Mouse (Mus musculus): ENCODE measurements around the gene Gm13697. TPM values are rescaled to one million over a fixed set of nuclear protein-coding genes. Genes with fewer than 3 reads are reported as not detected.
A peak's percentile ranks its signal among the peaks of the same experiment; 100 is the strongest.
"Not testable (repeated sequence)": the region's sequence is repeated elsewhere in the genome, so short reads cannot be mapped to it uniquely, and the experiment has no call there.

Gm13697 gene
- polyA plus RNA-seq (2012; rRNA removed): 0.03 TPM in 1 of 2 replicates, not detected in the other
- not detected in 2 replicates for polyA plus RNA-seq (2014; fragmentation: Nextera tagmentation; extraction: Ambion mirVana)

DNA sequence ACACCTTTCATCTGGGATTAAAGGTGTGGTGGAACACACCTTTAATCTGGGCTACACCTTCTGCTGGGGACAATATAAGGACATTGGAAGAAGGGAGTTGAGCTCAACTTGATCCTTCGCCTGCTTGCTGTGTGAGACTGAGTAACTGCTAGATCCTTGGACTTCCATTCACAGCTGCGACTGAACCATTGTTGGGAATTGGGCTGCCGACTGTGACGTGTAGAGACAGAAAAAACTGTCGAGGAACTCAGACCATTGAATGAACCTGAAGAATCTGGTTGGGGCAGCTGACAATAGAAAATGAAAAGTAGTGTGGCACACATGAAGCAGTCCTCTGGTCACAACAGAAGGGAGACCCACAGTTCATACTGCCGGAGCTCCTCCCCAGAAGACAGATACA lies at the start of gene Gm13697:
Gene Gm13697 (plus strand): TSS at position 301 of the 400 bp plus-strand sequence.
- no CpG with 5 or more reads among the region's 6 CpGs for WGBS

DNA sequence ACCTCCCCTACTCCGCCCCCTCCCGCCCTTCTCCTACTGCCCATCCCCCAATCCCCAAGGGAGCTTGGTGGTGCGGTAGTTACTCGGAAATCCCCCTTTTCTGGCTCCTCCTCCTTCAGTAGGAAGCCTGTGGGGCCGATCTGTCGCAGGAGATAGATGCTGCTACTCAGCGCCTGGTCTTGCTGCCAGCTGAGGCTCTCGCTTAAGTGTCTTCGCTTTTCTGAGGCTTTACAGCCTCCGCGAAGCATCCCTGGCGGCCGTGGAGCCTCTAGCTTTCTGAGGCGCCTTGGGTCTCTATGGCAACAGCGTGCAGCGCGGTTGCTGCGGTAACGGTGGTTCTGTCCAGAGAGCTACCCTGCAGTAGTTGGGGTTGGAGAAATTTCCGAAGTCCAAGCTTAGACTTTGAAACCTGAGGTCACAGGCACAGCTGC lies 43.6 kb upstream of the Gm13697 start, which contains the start of gene Zswim2:
Gene Zswim2 (minus strand): TSS at position 298 of the 431 bp plus-strand sequence.
- ATAC-seq (ENCODE audit: low FRiP score, low read depth) (peak; percentile 60), DNase-seq (ENCODE audit: low spot score) (peak; percentile 57)
- no peaks in the 10 kb centered on the region for H3K9me3 ChIP-seq (ENCODE audit: control insufficient read depth, low read length)
- peak within 1 kb of the TSS; percentile 44 for H3K4me2 ChIP-seq (replicated peaks; ENCODE audit: low read depth, low read length, severe bottlenecking)
- H3K27me3 ChIP-seq (ENCODE audit: control insufficient read depth, insufficient read depth, low read length): no peaks in the 10 kb centered on the region
- no peak within 1 kb of the TSS for H3K9ac ChIP-seq (ENCODE audit: low read depth, low read length, severe bottlenecking)
- under 1% methylated on average over 20 of the region's 20 CpGs for WGBS
- no peak within 1 kb of the TSS for H3K27ac ChIP-seq (replicated peaks; ENCODE audit: low read depth, low read length)
- H3K36me3 ChIP-seq (ENCODE audit: control insufficient read depth, insufficient read depth, low read length): no peaks in the 10 kb centered on the region
- no peak for TF ChIP-seq POLR2A (IDR thresholded peaks at IDR 0.05; ENCODE audit: borderline replicate concordance, extremely low read depth, insufficient read depth, insufficient read length)
- peaks cover 5% of the 10 kb centered on the region for H3K4me1 ChIP-seq (ENCODE audit: control insufficient read depth, insufficient read depth, low read length)
- H3K4me3 ChIP-seq (replicated peaks; ENCODE audit: low read length): peak within 1 kb of the TSS; percentile 16

More for the DNA sequence above, at the start of gene Gm13697:
- not testable (repeated sequence) for H3K9me3 ChIP-seq (ENCODE audit: control insufficient read depth, low read length); H3K27ac ChIP-seq (replicated peaks; ENCODE audit: low read depth, low read length); H3K27me3 ChIP-seq (ENCODE audit: control insufficient read depth, insufficient read depth, low read length); H3K9ac ChIP-seq (ENCODE audit: low read depth, low read length, severe bottlenecking); H3K4me1 ChIP-seq (ENCODE audit: control insufficient read depth, insufficient read depth, low read length); H3K36me3 ChIP-seq (ENCODE audit: control insufficient read depth, insufficient read depth, low read length); DNase-seq (ENCODE audit: low spot score); ATAC-seq (ENCODE audit: low FRiP score, low read depth); H3K4me2 ChIP-seq (replicated peaks; ENCODE audit: low read depth, low read length, severe bottlenecking); H3K4me3 ChIP-seq (replicated peaks; ENCODE audit: low read length)

DNA sequence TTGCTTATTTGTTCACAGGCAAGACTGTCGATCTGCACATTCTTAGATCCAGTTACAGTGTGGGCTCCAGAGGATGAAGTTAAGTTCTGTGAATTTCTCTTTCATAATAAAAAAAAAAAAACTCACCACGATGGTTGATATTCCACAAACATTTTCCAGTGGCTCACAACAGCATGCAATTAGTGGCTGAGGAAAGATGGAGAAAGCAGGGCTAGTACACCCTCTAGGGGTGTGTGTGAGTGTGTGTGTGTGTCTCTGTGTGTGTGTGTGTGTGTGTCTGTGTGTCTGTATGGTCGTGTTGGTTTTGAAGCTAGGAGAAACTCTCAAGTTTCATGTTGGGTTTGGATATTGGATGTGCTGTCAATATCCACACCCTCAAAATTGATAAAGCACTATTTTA lies 43.2 kb upstream of the Gm13697 start:
- TF ChIP-seq POLR2A (IDR thresholded peaks at IDR 0.05; ENCODE audit: borderline replicate concordance, extremely low read depth, insufficient read depth, insufficient read length): no peak
- 48% methylated on average over 3 of the region's 3 CpGs for WGBS
- Histone ChIP-seq H3K4me1 (ENCODE audit: control insufficient read depth, insufficient read depth, low read length) (peaks cover 5% of the 10 kb centered on the region), H3K9me3 (ENCODE audit: control insufficient read depth, low read length) (no peaks in the 10 kb centered on the region), H3K4me2 (replicated peaks; ENCODE audit: low read depth, low read length, severe bottlenecking) (peak overlapping the region; percentile 44), H3K4me3 (replicated peaks; ENCODE audit: low read length) (peak overlapping the region; percentile 16; the same call in 1 of the 2 replicates), H3K9ac (ENCODE audit: low read depth, low read length, severe bottlenecking) (no peak overlapping the region), H3K27me3 (ENCODE audit: control insufficient read depth, insufficient read depth, low read length) (no peaks in the 10 kb centered on the region), H3K36me3 (ENCODE audit: control insufficient read depth, insufficient read depth, low read length) (no peaks in the 10 kb centered on the region), H3K27ac (replicated peaks; ENCODE audit: low read depth, low read length) (no peak overlapping the region)
- no peak for DNase-seq (ENCODE audit: low spot score)
- no peak for ATAC-seq (ENCODE audit: low FRiP score, low read depth)

DNA sequence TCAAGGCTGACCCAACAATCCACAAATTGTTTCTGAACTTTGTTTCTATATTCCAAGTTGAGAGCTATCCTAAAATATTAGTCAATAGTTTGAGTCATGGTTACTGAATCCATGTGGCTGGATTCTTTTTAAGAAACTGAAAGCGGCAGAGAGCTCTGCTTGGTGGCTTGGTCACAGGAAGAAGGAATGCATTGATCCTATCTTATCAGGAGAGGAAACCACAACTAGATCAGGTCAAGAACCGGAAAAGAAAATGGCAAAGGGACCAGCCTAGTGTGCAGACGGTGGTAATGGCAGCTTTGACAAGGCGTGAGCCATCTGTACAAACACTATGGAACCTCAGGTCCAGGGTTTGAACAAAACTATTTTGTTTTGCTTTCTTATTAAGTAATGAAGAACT lies 42.8 kb upstream of the Gm13697 start:
- WGBS: 80% methylated on average over 4 of the region's 4 CpGs
- DNase-seq (ENCODE audit: low spot score): no peak

DNA sequence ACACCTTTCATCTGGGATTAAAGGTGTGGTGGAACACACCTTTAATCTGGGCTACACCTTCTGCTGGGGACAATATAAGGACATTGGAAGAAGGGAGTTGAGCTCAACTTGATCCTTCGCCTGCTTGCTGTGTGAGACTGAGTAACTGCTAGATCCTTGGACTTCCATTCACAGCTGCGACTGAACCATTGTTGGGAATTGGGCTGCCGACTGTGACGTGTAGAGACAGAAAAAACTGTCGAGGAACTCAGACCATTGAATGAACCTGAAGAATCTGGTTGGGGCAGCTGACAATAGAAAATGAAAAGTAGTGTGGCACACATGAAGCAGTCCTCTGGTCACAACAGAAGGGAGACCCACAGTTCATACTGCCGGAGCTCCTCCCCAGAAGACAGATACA lies 29.1 kb upstream of the Gm13697 start, which contains the start of gene Gm13698:
Gene Gm13698 (plus strand): TSS at position 301 of the 400 bp plus-strand sequence.
- H3K4me1 ChIP-seq (ENCODE audit: control insufficient read depth, insufficient read depth, low read length); ATAC-seq (ENCODE audit: low FRiP score, low read depth): not testable (repeated sequence)
- no CpG with 5 or more reads among the region's 6 CpGs for WGBS

More for the DNA sequence above, 42.8 kb upstream of the Gm13697 start:
- Histone ChIP-seq H3K27me3 (ENCODE audit: control insufficient read depth, insufficient read depth, low read length) (no peaks in the 10 kb centered on the region), H3K9me3 (ENCODE audit: control insufficient read depth, low read length) (no peaks in the 10 kb centered on the region), H3K4me3 (replicated peaks; ENCODE audit: low read length) (no peak overlapping the region), H3K27ac (replicated peaks; ENCODE audit: low read depth, low read length) (no peak overlapping the region), H3K4me2 (replicated peaks; ENCODE audit: low read depth, low read length, severe bottlenecking) (no peak overlapping the region), H3K36me3 (ENCODE audit: control insufficient read depth, insufficient read depth, low read length) (no peaks in the 10 kb centered on the region), H3K4me1 (ENCODE audit: control insufficient read depth, insufficient read depth, low read length) (peaks cover 5% of the 10 kb centered on the region), H3K9ac (ENCODE audit: low read depth, low read length, severe bottlenecking) (no peak overlapping the region)
- ATAC-seq (ENCODE audit: low FRiP score, low read depth): no peak
- TF ChIP-seq POLR2A (IDR thresholded peaks at IDR 0.05; ENCODE audit: borderline replicate concordance, extremely low read depth, insufficient read depth, insufficient read length): no peak

DNA sequence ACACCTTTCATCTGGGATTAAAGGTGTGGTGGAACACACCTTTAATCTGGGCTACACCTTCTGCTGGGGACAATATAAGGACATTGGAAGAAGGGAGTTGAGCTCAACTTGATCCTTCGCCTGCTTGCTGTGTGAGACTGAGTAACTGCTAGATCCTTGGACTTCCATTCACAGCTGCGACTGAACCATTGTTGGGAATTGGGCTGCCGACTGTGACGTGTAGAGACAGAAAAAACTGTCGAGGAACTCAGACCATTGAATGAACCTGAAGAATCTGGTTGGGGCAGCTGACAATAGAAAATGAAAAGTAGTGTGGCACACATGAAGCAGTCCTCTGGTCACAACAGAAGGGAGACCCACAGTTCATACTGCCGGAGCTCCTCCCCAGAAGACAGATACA lies 23.3 kb upstream of the Gm13697 start, which contains the start of gene Gm13693:
Gene Gm13693 (plus strand): TSS at position 301 of the 400 bp plus-strand sequence.
- H3K27me3 ChIP-seq (ENCODE audit: control insufficient read depth, insufficient read depth, low read length); DNase-seq (ENCODE audit: low spot score); H3K27ac ChIP-seq (replicated peaks; ENCODE audit: low read depth, low read length); H3K4me2 ChIP-seq (replicated peaks; ENCODE audit: low read depth, low read length, severe bottlenecking); H3K36me3 ChIP-seq (ENCODE audit: control insufficient read depth, insufficient read depth, low read length); H3K9ac ChIP-seq (ENCODE audit: low read depth, low read length, severe bottlenecking); H3K9me3 ChIP-seq (ENCODE audit: control insufficient read depth, low read length); H3K4me1 ChIP-seq (ENCODE audit: control insufficient read depth, insufficient read depth, low read length); H3K4me3 ChIP-seq (replicated peaks; ENCODE audit: low read length); ATAC-seq (ENCODE audit: low FRiP score, low read depth): not testable (repeated sequence)
- WGBS: no CpG with 5 or more reads among the region's 6 CpGs

More for the DNA sequence above, 29.1 kb upstream of the Gm13697 start, which contains the start of gene Gm13698:
- not testable (repeated sequence) for H3K9ac ChIP-seq (ENCODE audit: low read depth, low read length, severe bottlenecking); H3K4me3 ChIP-seq (replicated peaks; ENCODE audit: low read length); H3K27ac ChIP-seq (replicated peaks; ENCODE audit: low read depth, low read length); H3K36me3 ChIP-seq (ENCODE audit: control insufficient read depth, insufficient read depth, low read length); H3K27me3 ChIP-seq (ENCODE audit: control insufficient read depth, insufficient read depth, low read length); H3K9me3 ChIP-seq (ENCODE audit: control insufficient read depth, low read length); DNase-seq (ENCODE audit: low spot score); H3K4me2 ChIP-seq (replicated peaks; ENCODE audit: low read depth, low read length, severe bottlenecking)

DNA sequence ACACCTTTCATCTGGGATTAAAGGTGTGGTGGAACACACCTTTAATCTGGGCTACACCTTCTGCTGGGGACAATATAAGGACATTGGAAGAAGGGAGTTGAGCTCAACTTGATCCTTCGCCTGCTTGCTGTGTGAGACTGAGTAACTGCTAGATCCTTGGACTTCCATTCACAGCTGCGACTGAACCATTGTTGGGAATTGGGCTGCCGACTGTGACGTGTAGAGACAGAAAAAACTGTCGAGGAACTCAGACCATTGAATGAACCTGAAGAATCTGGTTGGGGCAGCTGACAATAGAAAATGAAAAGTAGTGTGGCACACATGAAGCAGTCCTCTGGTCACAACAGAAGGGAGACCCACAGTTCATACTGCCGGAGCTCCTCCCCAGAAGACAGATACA lies 17.5 kb upstream of the Gm13697 start, which contains the start of gene Gm13695:
Gene Gm13695 (plus strand): TSS at position 301 of the 400 bp plus-strand sequence.
- not testable (repeated sequence) for H3K4me3 ChIP-seq (replicated peaks; ENCODE audit: low read length); H3K4me1 ChIP-seq (ENCODE audit: control insufficient read depth, insufficient read depth, low read length); ATAC-seq (ENCODE audit: low FRiP score, low read depth); H3K9me3 ChIP-seq (ENCODE audit: control insufficient read depth, low read length); H3K27ac ChIP-seq (replicated peaks; ENCODE audit: low read depth, low read length); H3K4me2 ChIP-seq (replicated peaks; ENCODE audit: low read depth, low read length, severe bottlenecking); H3K27me3 ChIP-seq (ENCODE audit: control insufficient read depth, insufficient read depth, low read length); H3K36me3 ChIP-seq (ENCODE audit: control insufficient read depth, insufficient read depth, low read length); DNase-seq (ENCODE audit: low spot score); H3K9ac ChIP-seq (ENCODE audit: low read depth, low read length, severe bottlenecking)
- WGBS: no CpG with 5 or more reads among the region's 6 CpGs

DNA sequence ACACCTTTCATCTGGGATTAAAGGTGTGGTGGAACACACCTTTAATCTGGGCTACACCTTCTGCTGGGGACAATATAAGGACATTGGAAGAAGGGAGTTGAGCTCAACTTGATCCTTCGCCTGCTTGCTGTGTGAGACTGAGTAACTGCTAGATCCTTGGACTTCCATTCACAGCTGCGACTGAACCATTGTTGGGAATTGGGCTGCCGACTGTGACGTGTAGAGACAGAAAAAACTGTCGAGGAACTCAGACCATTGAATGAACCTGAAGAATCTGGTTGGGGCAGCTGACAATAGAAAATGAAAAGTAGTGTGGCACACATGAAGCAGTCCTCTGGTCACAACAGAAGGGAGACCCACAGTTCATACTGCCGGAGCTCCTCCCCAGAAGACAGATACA lies 11.7 kb upstream of the Gm13697 start, which contains the start of gene Gm13696:
Gene Gm13696 (plus strand): TSS at position 301 of the 400 bp plus-strand sequence.
- no CpG with 5 or more reads among the region's 6 CpGs for WGBS
- H3K9ac ChIP-seq (ENCODE audit: low read depth, low read length, severe bottlenecking): not testable (repeated sequence)

More for the DNA sequence above, 11.7 kb upstream of the Gm13697 start, which contains the start of gene Gm13696:
- H3K9me3 ChIP-seq (ENCODE audit: control insufficient read depth, low read length); ATAC-seq (ENCODE audit: low FRiP score, low read depth); H3K4me2 ChIP-seq (replicated peaks; ENCODE audit: low read depth, low read length, severe bottlenecking); DNase-seq (ENCODE audit: low spot score); H3K27ac ChIP-seq (replicated peaks; ENCODE audit: low read depth, low read length); H3K4me3 ChIP-seq (replicated peaks; ENCODE audit: low read length); H3K36me3 ChIP-seq (ENCODE audit: control insufficient read depth, insufficient read depth, low read length); H3K4me1 ChIP-seq (ENCODE audit: control insufficient read depth, insufficient read depth, low read length); H3K27me3 ChIP-seq (ENCODE audit: control insufficient read depth, insufficient read depth, low read length): not testable (repeated sequence)
